Mouse (Mus musculus) hematopoietic stem cell, adult 5-6 weeks (primary cell): ENCODE measurements at regions not wholly inside any gene's neighbourhood (a gene's known extent, or its start where the extent isn't known, plus 50 kb on each side); places are given as distances from the start of the nearest gene placed in this dataset.

ENCODE experiments used
- ATAC-seq, 2 experiments: fragments of 125-278 bp in 1 of 2; replicated peaks in 1 of 2; 2 replicates each; pipeline ENCODE4 v1.8.0; 2016 to 2017; ENCODE audit warnings: inconsistent platforms in 2 of 2, mild to moderate bottlenecking in 2 of 2, moderate number of reproducible peaks in 2 of 2, low read depth in 1 of 2, moderate TSS enrichment in 1 of 2; ENCODE audit not compliant: low FRiP score in 2 of 2, poor library complexity in 2 of 2, severe bottlenecking in 2 of 2, insufficient read depth in 1 of 2, low TSS enrichment in 1 of 2

GRCm38 (mm10) chr4:9136188-9136569 is 897.3 kb upstream of the Car8 start:
- ATAC-seq, result no peak

GRCm38 (mm10) chr4:9135481-9136187 is 896.8 kb upstream of the Car8 start:
- peak; percentile 73 to 84; a peak in 3 of 4 replicates for ATAC-seq

DNA sequence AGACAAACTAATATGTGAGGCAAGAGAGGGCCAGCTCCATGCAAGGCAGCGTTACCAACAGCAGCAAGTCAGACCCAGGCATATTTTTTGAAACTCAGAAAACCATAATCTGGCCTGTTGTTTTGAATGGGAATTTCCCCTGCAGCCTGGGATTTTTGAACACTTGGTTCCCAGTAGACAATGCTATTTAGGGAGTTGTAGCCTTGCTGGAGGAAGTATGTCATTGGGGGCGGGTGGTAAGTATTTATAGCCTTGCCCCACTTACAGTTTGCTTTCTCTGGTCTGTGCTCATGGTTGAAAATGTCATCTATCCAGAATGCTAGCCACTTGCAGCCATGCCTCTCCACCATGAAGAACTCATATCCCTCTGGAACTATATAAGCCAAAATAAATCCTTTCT is 894.9 kb upstream of the Car8 start:
- no peak for ATAC-seq

GRCm38 (mm10) chr4:9132982-9133625 is 894.3 kb upstream of the Car8 start:
- no peak for ATAC-seq

DNA sequence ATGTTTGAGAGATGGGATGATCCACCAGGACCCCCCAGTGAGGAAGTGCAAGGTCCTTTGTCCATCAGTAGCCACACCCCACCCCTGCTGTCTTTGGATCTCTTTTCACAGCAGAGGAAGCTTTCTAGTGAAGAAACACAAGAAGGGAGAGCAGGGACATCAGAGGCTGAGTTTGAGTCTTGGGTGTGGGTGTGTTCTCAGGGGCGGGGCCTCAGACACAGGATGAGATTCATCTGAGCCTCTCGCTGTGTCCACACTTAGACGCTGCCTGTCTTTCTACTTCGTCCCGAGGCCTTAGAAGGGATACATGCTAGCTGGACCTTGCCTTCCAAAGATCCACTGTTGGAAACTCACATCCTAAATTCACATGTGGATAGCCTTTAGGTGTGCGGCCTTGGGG is 893.5 kb upstream of the Car8 start:
- no peak for ATAC-seq

- ATAC-seq, result peak; percentile 77 to 90
Measured at GRCm38 (mm10) chr4:9131610-9132009, 892.8 kb upstream of the Car8 start.

DNA sequence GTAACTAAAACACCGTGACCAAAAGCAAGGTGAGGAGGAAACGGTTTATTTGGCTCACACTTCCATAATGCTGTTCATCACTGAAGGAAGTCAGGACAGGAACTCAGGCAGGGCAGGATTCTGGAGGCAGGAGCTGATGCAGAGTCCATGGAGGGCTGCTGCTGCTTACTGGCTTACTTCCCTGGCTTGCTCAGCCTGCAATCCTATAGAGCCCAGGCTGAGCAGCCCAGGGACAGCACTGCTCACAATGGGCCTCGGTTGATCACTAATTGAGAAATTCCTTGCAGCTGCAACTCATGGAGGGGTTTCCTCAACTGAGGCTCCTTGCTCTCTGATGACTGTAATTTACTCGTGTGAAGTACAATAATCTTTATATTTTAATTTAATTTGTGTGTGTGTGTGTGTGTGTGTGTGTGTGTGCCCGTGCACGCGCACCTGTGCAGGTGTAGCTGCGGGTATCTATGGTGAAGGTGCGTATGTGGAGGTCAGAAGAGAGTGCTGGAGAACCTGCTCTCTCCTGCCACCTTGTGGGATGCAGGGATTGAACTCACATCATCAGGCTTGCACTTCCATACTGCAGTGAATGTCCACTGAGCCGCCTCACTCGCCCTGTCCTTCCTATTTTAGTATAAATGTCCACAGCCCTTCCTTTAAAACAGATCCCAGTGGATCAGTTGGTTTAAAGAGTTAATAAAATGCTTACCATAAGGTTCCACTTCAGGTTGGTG is 886.6 kb upstream of the Car8 start:
- peak; percentile 56 to 58; a peak in 2 of 4 replicates for ATAC-seq

DNA sequence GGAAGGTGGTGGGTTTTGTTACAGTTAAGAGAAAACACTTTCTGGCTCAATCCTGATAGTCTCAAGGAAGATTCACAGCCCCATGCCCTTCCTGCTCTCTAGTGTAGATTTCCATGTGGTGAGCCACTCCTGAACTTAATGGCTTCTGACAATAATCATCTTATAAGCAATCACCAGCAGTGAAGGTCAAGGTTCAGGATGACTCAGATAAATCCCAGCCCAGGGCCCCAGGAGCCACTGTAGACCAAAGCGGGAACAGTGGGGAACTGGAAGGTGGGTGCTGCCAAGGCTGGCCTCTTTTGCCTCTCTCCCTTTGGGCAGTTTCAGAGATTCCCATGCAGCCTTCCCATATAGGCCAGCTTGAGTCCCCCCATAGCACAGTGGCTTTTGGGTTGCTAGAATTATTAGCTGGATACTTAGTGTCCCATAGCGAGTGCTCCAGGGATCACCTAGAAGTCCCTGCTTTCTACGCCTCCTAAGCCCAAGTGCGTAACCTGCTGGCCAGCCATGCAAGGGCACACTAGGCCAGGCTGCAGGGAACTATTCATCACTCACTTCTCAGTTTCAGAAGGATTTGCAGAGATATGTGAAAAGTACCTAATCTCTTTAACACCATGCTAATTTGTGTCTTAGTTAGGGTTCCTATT is 885.9 kb upstream of the Car8 start:
- no peak for ATAC-seq

DNA sequence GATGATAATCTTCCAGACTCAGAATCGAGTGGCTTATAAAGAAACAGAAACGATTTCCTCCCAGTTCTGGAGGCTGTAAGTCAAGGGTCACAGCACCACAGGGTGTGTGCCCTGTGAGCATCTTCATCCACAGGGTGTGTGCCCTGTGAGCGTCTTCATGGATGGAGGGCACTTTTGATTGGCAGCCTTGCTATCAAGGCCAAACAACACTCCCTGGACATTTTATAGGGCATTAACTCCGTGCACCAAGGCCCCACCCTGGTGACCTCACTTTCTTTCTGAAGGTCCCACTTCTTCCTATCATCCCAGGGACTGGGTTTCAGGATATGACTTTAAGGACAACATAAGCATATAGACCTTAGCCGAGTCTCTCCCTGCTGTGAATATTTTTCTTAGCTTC is 885.3 kb upstream of the Car8 start:
- ATAC-seq, result no peak

GRCm38 (mm10) chr4:9123396-9124031 is 884.7 kb upstream of the Car8 start:
- no peak for ATAC-seq

GRCm38 (mm10) chr4:9122639-9123286 is 883.9 kb upstream of the Car8 start:
- peak in 1 of 2 experiments; percentile 29; a peak in 1 of 4 replicates for ATAC-seq

DNA sequence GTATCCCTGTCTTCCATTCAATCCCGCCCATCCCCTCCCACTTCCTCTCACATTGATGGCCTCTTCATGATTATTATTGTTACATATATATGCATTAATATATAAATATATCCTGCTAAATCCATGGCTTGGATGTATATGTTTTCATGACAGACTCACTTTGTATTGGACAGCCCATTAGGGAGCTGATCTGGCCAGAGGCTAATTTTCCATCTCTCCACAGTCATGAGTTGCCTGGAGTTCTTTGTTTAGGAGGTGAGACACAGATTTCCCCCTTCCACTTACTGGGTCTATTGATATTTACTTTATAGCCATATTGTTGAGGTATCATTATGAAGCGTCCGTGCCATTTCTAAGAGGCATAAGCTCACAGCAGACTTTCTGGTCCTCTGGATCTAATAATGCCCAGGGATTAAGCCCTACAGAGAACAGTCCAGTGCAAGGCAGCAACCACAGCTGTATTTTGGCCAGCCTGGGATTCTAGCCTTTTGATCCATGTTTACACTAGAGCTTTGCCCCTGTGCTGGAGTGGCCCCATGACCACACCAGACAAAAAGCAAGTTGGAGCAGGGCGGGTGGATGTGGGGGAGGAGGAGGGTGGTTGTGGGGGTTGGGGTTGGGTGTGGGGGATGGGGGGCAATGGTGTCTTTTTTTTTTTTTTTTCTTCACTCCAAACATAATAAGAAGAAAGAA is 878.3 kb upstream of the Car8 start:
- no peak for ATAC-seq

DNA sequence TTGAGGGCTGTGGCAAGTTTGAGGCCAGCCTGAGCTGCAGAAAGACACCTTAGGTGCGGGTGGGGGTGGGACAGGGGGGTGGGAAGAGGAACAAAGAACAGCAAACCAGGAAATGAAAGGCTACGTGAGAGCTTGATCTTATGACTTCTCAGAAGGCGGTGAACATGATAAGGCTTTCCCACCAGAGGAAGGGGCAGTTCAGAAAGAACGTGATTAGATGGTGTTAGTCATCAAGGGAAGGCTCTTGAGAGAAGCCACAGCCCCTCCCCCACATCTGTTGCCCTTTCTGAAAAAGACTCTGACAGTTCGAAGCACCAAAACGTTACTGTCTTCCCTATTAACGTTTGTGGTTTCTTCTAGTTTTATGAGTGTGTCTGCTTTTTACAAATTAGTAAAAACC is 877.0 kb upstream of the Car8 start:
- peak; percentile 42 to 58; a peak in 3 of 4 replicates for ATAC-seq

DNA sequence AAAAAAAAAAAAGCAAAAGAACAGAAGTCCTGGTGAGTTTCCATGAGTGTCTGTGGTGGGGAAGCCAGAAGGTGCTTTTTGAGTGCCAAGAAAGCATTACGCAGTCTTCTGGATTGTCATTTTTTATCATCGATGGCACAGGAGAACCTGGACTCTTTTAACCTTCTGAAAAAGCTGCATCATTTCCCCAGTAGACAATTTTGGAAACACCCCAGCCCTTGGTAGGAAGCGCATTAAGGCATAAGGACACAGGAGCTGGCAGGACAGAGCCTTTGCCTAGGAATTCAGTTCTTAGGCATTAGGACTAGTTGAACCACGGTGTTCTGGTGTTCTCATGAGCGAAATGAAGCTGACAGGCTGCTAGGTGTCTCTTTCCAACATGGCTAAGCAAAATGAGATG is 875.1 kb upstream of the Car8 start:
- ATAC-seq, result no peak

DNA sequence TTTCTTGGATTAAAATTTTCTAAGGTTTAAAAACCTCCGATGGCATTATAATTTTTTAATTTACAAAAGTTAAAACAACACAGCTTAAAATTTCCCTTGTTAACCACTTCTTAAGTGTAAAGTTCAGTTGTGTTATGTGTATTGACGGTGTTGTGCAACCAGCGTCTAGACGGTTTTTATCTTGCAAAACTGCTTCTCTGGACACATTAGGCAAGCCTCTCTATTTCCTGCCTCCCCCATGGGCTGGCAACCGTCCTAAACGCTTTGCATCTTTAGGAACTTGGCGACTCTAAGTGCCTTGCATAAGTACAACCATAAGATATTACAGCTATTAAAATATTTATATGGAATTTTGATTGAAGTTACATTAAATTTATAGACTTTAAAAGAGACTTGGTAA is 871.5 kb upstream of the Car8 start:
- ATAC-seq, result peak; percentile 61 to 68; a peak in 3 of 4 replicates

DNA sequence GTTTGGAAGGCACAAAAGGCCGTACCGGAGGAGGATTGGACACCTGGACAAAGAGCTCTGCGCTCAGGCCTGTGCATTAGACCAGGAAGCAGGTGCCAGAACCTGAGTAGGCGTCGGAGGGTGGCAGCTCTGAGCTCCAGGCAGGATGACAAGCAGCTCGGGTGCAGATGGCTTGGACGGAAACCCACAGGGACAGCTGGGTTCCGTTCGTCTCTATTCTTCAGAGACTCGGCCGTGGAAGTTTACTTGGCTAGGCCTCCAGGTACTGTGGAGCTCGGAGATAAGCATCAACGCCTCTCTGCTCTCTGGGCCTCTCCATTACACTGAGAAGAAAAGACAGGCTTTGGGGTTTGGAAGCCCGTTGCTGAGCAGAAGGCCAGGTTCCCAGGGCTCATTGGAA is 868.5 kb upstream of the Car8 start:
- ATAC-seq, result peak; percentile 19 to 22; a peak in 1 of 4 replicates

DNA sequence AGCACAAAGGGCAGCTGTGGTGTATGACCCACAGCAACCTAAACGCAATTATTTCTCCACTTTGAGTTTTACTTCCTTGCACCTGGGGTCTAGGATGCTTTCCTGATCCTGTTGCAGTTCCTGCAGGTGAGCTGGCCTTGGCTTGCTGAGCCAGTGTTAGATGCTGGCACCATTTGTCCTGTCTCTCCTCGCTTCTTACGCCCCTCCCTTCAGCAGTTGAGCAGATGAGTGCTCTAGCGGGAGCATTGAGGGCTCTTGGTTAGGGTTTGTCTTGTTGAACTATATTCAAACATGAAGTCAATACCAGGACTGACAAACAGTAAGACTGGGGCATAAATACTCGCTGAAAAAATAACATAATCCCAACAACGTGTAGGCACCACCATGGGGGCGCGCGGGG is 867.9 kb upstream of the Car8 start:
- ATAC-seq, result no peak
